Mouse (Mus musculus) myocyte (in vitro differentiated cells): ENCODE measurements around the gene Lax1.

Experiments used
- MAX ChIP-seq: IDR thresholded peaks from one replicate; pipeline ENCODE4 v1.6.1; 2011; ENCODE audit warnings: low read depth, mild to moderate bottlenecking, control low read depth
- MYOG ChIP-seq, 3 experiments: IDR thresholded peaks; one replicate each; pipeline ENCODE4 v1.6.1; 2011; ENCODE audit warnings: control low read depth in 2 of 3, low read depth in 2 of 3, mild to moderate bottlenecking in 2 of 3; ENCODE audit not compliant: insufficient read length in 2 of 3, control insufficient read depth in 1 of 3, insufficient read depth in 1 of 3
- POLR2A ChIP-seq: IDR thresholded peaks from one replicate; pipeline ENCODE4 v1.6.1; 2011; ENCODE audit warnings: low read depth, mild to moderate bottlenecking, control low read depth, moderate library complexity; ENCODE audit not compliant: insufficient read length
- SRF ChIP-seq: IDR thresholded peaks from one replicate; pipeline ENCODE4 v1.6.1; 2011; ENCODE audit warnings: low read depth; ENCODE audit not compliant: control insufficient read depth, insufficient read length

DNA sequence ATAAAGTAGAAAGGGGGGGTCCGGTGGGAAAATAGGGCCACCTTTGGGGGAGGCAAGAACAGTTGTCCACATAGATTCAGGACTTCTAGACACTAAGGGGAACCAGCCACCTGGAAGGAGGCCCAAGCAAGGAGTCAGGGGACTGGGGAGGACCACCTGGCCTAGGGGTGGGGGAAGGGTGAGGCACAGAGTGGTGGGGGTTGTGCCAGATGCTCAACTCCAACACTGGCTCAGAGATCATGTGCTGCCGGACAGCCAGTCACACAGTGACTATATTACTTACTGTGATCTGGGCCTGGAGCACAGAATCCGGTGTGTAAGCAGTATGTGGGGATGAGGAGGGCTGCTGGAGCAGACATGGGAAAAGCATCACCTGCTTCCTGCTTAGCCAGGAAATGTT lies 19.4 kb upstream of the Lax1 start:
- no peak for TF ChIP-seq POLR2A
- no peak for TF ChIP-seq MAX
- no peak for TF ChIP-seq SRF
- no peak for TF ChIP-seq MYOG (IDR thresholded peaks at IDR 0.05; ENCODE audit: control insufficient read depth in 1 of 3, insufficient read depth in 1 of 3, insufficient read length in 2 of 3, low read depth in 2 of 3)
